Mouse (Mus musculus) v-Abl transformed pro-B cells (cell line): ENCODE results near the gene Ptpro.

Experiments
- in situ Hi-C, 2 experiments: fragments of 400-800 bp; cut with MboI; formaldehyde crosslinking; loops; one replicate each; pipeline ENCODE4 v1.15.1; 2025; ENCODE audit not compliant: unreplicated experiment in 2 of 2

Gene Ptpro

GRCm38 (mm10) chr6:137373920-137374319 lies 121.8 kb downstream of the Ptpro start:
- in situ Hi-C loops: no loop called here

GRCm38 (mm10) chr6:137382546-137382945 lies 130.4 kb downstream of the Ptpro start:
- in situ Hi-C loops: no loop called here

- in situ Hi-C loops: no loop called here
Measured at GRCm38 (mm10) chr6:137386344-137386743, 134.2 kb downstream of the Ptpro start.

DNA sequence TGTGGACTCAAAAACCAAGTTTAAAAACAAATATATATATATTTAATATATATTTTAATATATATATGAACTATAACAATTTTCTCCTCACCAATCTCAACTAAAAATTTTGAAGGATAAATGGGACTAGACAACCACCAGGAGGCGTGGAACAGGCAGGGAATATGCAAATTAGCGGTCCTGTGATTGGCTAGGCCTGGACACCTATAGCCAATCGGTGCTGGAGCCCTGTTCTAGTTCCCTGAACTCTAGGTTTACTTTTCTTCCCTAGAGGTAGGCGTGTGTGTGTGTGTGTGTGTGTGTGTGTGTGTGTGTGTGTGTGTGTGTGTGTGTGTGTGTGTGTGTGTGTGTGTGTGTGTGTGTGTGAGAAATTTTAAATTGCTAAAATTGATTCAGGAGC lies 134.8 kb downstream of the Ptpro start:
- in situ Hi-C loops: no loop called here

- in situ Hi-C loops: no loop called here
Measured at GRCm38 (mm10) chr6:137395075-137395474, 143.0 kb downstream of the Ptpro start.

DNA sequence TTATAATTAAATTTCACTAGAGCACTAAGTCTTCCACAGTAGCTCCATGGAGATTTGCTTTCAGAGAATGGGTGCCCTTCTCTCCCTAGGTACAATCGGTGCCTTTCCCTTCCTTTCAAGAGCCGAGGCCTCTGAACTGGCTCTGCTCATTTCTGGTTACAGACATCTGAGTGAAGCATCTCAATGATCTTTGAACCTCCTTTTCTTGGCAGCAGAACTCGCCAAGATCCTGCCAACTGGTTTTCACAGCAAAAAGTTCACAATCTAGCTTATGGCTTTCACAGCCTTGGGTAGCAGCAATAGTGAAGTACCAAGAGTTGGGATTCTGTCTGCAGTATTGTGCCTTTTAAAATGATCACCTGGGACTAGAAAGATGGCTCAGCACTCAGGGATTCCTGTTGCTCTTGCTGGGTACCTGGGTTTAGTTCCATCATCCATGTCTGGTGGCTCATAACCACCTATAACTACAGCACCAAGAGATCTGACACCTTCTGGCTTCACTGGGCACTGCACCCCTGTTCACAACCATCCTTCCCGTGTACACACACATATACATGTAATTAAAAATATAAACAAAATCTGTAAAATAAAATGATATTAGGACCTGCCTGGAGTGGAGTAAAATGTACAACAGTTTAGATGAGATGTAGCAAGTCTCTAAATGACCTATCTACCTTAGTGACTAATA lies 144.1 kb downstream of the Ptpro start:
- in situ Hi-C loops: no loop called here

- in situ Hi-C loops: no loop called here
Measured at GRCm38 (mm10) chr6:137397358-137397757, 145.2 kb downstream of the Ptpro start.

DNA sequence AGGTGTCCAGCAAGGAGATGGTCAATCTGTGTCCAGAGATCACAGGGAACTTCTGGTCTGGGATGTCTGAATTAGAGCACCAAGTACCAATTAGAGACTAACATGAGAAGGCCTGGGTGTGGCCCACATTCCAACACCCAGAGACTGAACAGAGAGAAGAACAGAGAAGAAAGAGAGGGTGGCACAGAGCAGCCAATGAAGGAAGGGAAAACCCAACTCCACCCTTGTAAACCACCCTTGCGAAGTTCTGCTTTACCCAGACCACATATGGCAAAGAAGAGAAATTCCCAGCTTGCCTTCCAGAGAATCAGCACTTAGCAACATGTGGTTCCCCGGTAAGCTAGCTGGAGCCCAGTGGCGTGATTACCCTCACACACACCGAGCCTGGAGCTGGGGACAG lies 152.1 kb downstream of the Ptpro start:
- in situ Hi-C loops: no loop called here

DNA sequence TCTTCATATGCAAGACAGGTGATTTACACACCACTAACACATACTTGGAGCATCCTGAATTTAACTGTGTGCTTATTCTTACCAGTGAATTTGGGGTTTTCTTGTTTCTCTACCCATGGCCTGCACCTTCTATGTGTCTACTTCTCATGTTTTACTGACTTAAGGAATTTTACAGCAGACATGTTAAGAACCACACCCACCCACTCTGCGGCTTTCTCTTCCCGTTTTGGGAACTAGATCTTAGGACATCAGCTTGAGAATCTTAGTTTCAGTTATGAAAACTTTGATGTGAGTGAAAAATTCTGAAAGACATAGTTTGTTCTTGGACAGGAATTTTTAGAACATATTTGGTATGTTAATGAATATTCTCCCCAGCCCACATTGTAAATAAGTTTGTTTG lies 153.6 kb downstream of the Ptpro start:
- in situ Hi-C loops: no loop called here

DNA sequence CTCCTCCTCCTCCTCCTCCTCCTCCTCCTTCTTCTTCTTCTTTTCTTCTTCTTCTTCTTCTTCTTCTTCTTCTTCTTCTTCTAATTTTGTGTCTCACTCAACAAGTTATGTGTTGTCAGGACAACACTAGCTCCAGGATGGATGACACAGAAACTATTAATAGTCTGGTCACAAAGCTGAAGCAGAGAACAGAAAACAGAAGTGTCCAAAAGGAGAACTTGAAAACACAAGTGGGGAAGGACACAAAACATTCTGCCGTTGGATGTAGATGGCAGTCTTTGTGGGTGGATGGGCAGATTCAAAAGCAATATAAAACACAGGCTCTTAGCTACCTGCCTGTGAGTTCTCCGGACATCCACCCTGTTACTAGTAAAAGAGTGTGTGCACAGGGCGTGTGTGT lies 158.4 kb downstream of the Ptpro start:
- in situ Hi-C loops: no loop called here

DNA sequence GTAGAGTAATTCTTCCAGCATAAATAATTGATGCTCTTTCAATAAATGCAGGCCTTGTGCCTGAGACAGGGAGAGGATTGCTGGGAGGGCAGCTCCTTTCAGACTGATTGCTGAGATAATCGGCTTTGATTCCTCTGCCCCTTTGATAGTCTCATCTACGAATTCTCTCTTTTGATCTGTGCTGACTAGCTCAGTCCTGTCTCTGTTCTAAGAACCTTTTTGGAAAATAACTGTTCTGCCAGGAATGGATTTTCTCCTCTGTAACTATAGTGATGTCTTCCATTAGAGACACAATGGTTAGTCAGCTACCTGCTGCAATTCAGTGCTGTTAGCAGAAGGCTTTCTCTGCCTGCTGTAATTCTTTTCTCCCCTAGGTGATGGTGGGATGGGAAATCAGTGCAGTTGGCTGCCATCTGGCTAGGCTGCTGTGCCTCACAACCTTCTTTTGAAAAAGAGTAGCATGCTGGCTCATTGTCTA lies 159.8 kb downstream of the Ptpro start:
- in situ Hi-C loops: no loop called here

DNA sequence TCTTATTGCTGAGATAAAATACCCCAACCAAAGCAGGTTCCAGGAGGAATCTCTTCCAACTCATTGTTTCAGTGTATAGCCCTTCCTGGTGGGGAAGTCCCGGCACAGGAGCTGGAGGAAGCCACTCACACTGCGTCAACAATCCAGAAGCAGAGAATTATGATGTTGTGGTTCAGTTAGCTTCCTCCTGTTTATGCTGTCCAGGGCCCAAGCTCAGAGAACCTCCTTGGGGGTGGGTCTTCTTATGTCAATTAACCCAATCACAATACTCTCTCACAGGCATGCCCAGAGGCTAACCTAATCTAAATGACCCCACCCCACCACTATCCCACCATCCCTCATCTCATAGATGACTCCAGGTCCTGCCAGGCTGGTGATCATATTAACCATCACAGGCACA lies 160.9 kb downstream of the Ptpro start:
- in situ Hi-C loops: no loop called here

DNA sequence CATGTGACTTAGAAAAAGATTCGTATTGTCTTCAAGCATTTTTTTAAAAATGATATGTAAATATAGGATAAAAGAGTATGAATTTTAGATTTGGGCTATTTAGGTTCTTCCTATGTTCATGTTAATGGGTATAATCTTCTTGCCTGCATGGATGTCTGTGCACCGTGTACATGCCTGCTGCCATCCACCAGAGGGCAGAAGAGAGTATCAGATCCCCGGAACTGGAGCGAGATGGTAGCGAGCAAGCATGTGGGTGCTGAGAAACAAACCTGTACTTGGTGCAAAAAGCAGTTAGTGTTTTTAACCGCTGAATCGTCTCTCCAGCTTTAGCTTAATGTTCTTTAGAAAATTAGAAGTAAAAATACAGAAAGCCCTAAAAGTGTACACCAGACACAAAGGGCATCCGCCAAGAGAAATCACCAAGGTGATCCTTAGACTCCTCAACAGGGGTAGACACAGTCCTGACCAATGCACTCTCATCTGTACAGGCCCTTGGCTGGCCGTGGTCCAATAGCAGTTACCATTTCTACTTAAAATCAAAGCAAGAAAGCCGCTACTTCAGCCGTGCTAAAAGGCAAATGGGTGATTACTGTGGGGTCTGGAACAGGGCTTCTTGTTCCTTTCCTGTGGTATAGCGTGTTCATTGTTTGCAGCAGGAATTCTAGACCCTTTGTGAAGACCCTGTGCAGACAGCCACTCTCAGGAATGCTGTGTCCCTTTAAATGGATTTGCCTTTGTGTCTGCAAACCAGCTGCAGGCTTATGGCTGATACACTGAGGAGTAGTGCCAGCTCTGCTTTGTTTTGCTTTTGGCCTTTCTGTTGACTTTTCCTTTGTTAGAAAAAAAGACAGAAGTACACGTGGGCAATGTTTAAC lies 162.6 kb downstream of the Ptpro start:
- in situ Hi-C loops: no loop called here

GRCm38 (mm10) chr6:137422777-137423176 lies 170.7 kb downstream of the Ptpro start:
- in situ Hi-C loops: no loop called here

- in situ Hi-C loops: no loop called here
Measured at GRCm38 (mm10) chr6:137423830-137424229, 171.7 kb downstream of the Ptpro start.

DNA sequence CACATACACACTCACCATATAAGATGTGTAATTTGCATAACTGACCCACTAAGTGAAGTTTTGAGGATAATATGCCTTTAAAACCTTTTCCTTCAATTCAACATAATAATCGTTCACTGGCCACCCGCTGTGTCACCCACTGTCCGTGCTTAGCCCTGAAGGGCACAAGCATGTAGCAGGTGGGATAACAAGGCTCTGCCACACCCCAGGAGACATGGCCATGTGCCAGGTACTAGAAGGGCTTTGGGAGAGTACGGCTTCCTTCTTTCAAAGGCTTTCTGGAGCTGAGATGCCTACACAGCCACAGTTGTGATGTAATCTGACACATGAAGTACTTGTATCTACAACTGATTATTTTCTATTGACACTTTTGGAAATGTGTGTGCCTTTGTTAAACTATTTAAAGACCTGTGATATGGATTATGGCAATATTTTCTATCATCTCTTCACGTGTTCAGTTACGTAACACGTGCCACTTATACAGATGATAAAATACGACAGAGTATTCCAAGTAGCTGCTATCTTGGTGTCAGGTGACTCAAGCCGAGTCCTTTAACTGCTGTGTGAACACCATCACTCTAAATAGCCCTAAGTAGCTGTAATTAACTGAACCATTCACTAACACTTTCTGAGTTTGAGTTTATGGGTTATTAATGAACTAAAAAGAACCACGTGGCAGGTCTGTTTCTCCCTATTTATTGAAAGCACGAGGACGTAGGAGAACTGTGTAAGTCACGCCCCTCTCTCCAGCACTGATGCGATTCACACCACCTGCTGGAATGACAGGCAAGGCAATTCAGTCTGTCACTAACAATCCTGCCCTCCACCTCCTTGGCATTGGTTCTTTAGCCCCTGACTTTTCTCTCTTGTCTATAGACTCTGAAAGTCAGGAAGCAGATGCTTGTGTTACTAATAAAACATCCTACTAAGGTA lies 173.6 kb downstream of the Ptpro start:
- in situ Hi-C loops: no loop called here

GRCm38 (mm10) chr6:137433521-137434137 lies 181.5 kb downstream of the Ptpro start:
- in situ Hi-C loops: no loop called here

- in situ Hi-C loops: no loop called here
Measured at GRCm38 (mm10) chr6:137437486-137437885, 185.4 kb downstream of the Ptpro start.

GRCm38 (mm10) chr6:137437902-137438580 lies 185.9 kb downstream of the Ptpro start:
- in situ Hi-C loops: no loop called here
